Mouse (Mus musculus) heart, embryonic 14.5 days (tissue): ENCODE results near the gene Msh6. TPM values are rescaled to one million over a fixed set of nuclear protein-coding genes. Genes with fewer than 3 reads are reported as not detected.
"Not testable (repeated sequence)": the region's sequence is repeated elsewhere in the genome, so short reads cannot be mapped to it uniquely, and the experiment has no call there.

Experiments used
- ATAC-seq: fragments of 200-750 bp; cut with Nextera tagmentation; 2 replicates; pipeline ENCODE4 v1.8.0; 2017; ENCODE audit warnings: low read depth, moderate TSS enrichment; ENCODE audit not compliant: insufficient number of reproducible peaks, insufficient read depth, low FRiP score
- H3K27ac ChIP-seq, 2 experiments: fragments of 200-500 bp in 1 of 2; fragments of 300-500 bp in 1 of 2; sonication (generic) in 1 of 2; replicated peaks in 1 of 2; 2 replicates each; pipeline ENCODE4 v1.5.1; 2012 to 2014; ENCODE audit warnings: low read depth in 2 of 2, low read length in 2 of 2, control low read depth in 1 of 2, mild to moderate bottlenecking in 1 of 2, mixed read lengths in 1 of 2; ENCODE audit not compliant: control insufficient read depth in 1 of 2, insufficient read depth in 1 of 2
- H3K27me3 ChIP-seq: fragments of 300-500 bp; sonication (generic); 2 replicates; pipeline ENCODE4 v1.6.1; 2014; ENCODE audit warnings: mild to moderate bottlenecking, low read length, control low read depth; ENCODE audit not compliant: control insufficient read depth, insufficient read depth
- H3K36me3 ChIP-seq: fragments of 300-500 bp; sonication (generic); 2 replicates; pipeline ENCODE4 v1.6.1; 2014; ENCODE audit warnings: mild to moderate bottlenecking, control low read depth, low read length, mixed read lengths; ENCODE audit not compliant: control insufficient read depth, insufficient read depth
- H3K4me1 ChIP-seq, 2 experiments: fragments of 200-500 bp in 1 of 2; fragments of 300-500 bp in 1 of 2; sonication (generic) in 1 of 2; 2 replicates each; pipeline ENCODE4 v1.6.1; 2012 to 2014; ENCODE audit warnings: low read length in 2 of 2, control low read depth in 1 of 2, mixed read lengths in 1 of 2; ENCODE audit not compliant: control insufficient read depth in 2 of 2, insufficient read depth in 2 of 2
- H3K4me2 ChIP-seq: fragments of 300-500 bp; sonication (generic); 2 replicates; pipeline ENCODE4 v1.6.1; 2014; ENCODE audit warnings: mild to moderate bottlenecking, low read length
- H3K4me3 ChIP-seq, 2 experiments: fragments of 200-500 bp in 1 of 2; fragments of 300-500 bp in 1 of 2; sonication (generic) in 1 of 2; 2 replicates each; pipeline ENCODE4 v1.5.1; 2012 to 2014; ENCODE audit warnings: low read length in 2 of 2, mild to moderate bottlenecking in 2 of 2, control low read depth in 1 of 2, low read depth in 1 of 2, moderate library complexity in 1 of 2; ENCODE audit not compliant: control insufficient read depth in 1 of 2, insufficient read depth in 1 of 2
- H3K9ac ChIP-seq: fragments of 300-500 bp; sonication (generic); 2 replicates; pipeline ENCODE4 v1.6.1; 2014; ENCODE audit warnings: mild to moderate bottlenecking, low read length
- H3K9me3 ChIP-seq: fragments of 300-500 bp; sonication (generic); 2 replicates; pipeline ENCODE4 v1.6.1; 2016; ENCODE audit warnings: low read length, control low read depth; ENCODE audit not compliant: control insufficient read depth
- WGBS: fragments of 180-500 bp; shearing (Covaris S2); extraction: QIAGEN DNeasy Blood & Tissue Kit; methylation state at CpG from one replicate; pipeline ENCODE4 v1.1.7; 2014; 5-methylcytosine and 5-hydroxymethylcytosine counted together
- polyA plus RNA-seq: library from polyadenylated mRNA; unstranded; fragments of >200 nt; fragmentation: Nextera tagmentation; extraction: Ambion mirVana; gene quantifications from 2 replicates; pipeline ENCODE4 v1.2.1, GENCODE M21; 2014

Gene Msh6
- polyA plus RNA-seq, 1 experiment from 2014 or later: 27.0 TPM

GRCm38 (mm10) chr17:87973261-87974167 is 1.3 kb upstream of the Msh6 start:
- H3K36me3 ChIP-seq: peaks cover 8% of the 10 kb centered on the region; the same call in 1 of the 2 replicates
- H3K4me3 ChIP-seq: no peak overlapping the region
- H3K4me2 ChIP-seq: peak overlapping the region; percentile 80
- WGBS: 70% methylated on average over 10 of the region's 10 CpGs
- no peak overlapping the region for H3K9ac ChIP-seq
- H3K27me3 ChIP-seq: no peaks in the 10 kb centered on the region
- no peaks in the 10 kb centered on the region for H3K9me3 ChIP-seq
- peaks cover 2 to 14% of the 10 kb centered on the region in 2 experiments; a peak in 2 of 4 replicates for H3K4me1 ChIP-seq
- no peak overlapping the region for H3K27ac ChIP-seq
- no peak for ATAC-seq

- peak overlapping the region; percentile 80 for H3K4me2 ChIP-seq
- under 1% methylated on average over 67 of the region's 68 CpGs for WGBS
These were observed 479 bp downstream of the Msh6 start for GRCm38 (mm10) chr17:87975229-87975853.

GRCm38 (mm10) chr17:87976154-87976806 is 1.4 kb downstream of the Msh6 start:
- WGBS: 69% methylated on average over 9 of the region's 9 CpGs
- Histone ChIP-seq H3K4me2 (peak overlapping the region; percentile 80), H3K27ac (no peak overlapping the region), H3K9ac (peak overlapping the region; percentile 89), H3K4me3 (peak overlapping the region; percentile 67 to 96; a peak in 3 of 4 replicates), H3K4me1 (peaks cover 2 to 14% of the 10 kb centered on the region in 2 experiments; a peak in 2 of 4 replicates), H3K36me3 (peaks cover 22% of the 10 kb centered on the region), H3K9me3 (no peaks in the 10 kb centered on the region), H3K27me3 (no peaks in the 10 kb centered on the region)
- ATAC-seq: no peak

More at GRCm38 (mm10) chr17:87975229-87975853, 479 bp downstream of the Msh6 start:
- Histone ChIP-seq H3K27me3 (no peaks in the 10 kb centered on the region), H3K9ac (peak overlapping the region; percentile 89), H3K4me1 (peaks cover 2 to 14% of the 10 kb centered on the region in 2 experiments; a peak in 2 of 4 replicates), H3K36me3 (peaks cover 12% of the 10 kb centered on the region), H3K27ac (peak overlapping the region; percentile 55 to 83), H3K4me3 (peak overlapping the region; percentile 67 to 96), H3K9me3 (no peaks in the 10 kb centered on the region)
- ATAC-seq: peak; percentile 55

GRCm38 (mm10) chr17:87976927-87977326 is 2.1 kb downstream of the Msh6 start:
- H3K36me3 ChIP-seq: peaks cover 28% of the 10 kb centered on the region
- H3K4me2 ChIP-seq, H3K9me3 ChIP-seq, H3K27ac ChIP-seq, H3K27me3 ChIP-seq, H3K4me3 ChIP-seq, ATAC-seq, H3K9ac ChIP-seq: not testable (repeated sequence)
- peaks cover 2 to 14% of the 10 kb centered on the region in 2 experiments; a peak in 2 of 4 replicates for H3K4me1 ChIP-seq
- WGBS: 91% methylated on average over 4 of the region's 4 CpGs

GRCm38 (mm10) chr17:87979696-87980095 is 4.8 kb downstream of the Msh6 start:
- not testable (repeated sequence) for H3K4me2 ChIP-seq, H3K9ac ChIP-seq, H3K4me1 ChIP-seq, H3K27me3 ChIP-seq, ATAC-seq, H3K27ac ChIP-seq, H3K4me3 ChIP-seq, H3K9me3 ChIP-seq
- peaks cover 53% of the 10 kb centered on the region for H3K36me3 ChIP-seq
- whole genome bisulfite sequencing: 81% methylated on average over 1 of the region's 1 CpGs

GRCm38 (mm10) chr17:87982112-87982511 is 7.2 kb downstream of the Msh6 start:
- no peak for ATAC-seq
- no peak overlapping the region for H3K4me2 ChIP-seq
- no peak overlapping the region for H3K9ac ChIP-seq

GRCm38 (mm10) chr17:87983313-87983712 is 8.5 kb downstream of the Msh6 start:
- no peaks in the 10 kb centered on the region for H3K9me3 ChIP-seq
- no peak overlapping the region for H3K4me2 ChIP-seq
- H3K4me3 ChIP-seq: no peak overlapping the region
- no peaks in the 10 kb centered on the region for H3K27me3 ChIP-seq
- no peak for ATAC-seq
- no peak overlapping the region for H3K27ac ChIP-seq
- 68% methylated on average over 4 of the region's 4 CpGs for WGBS
- peaks cover 81% of the 10 kb centered on the region for H3K36me3 ChIP-seq
- peaks cover 0 to 6% of the 10 kb centered on the region in 2 experiments; a peak in 2 of 4 replicates for H3K4me1 ChIP-seq
- H3K9ac ChIP-seq: no peak overlapping the region

More at GRCm38 (mm10) chr17:87982112-87982511, 7.2 kb downstream of the Msh6 start:
- peaks cover 77% of the 10 kb centered on the region for H3K36me3 ChIP-seq
- no peaks in the 10 kb centered on the region for H3K9me3 ChIP-seq
- H3K27me3 ChIP-seq: no peaks in the 10 kb centered on the region
- H3K4me3 ChIP-seq: no peak overlapping the region
- peaks cover 0 to 6% of the 10 kb centered on the region in 2 experiments; a peak in 1 of 4 replicates for H3K4me1 ChIP-seq
- WGBS: 85% methylated on average over 3 of the region's 3 CpGs
- no peak overlapping the region for H3K27ac ChIP-seq
